Mouse (Mus musculus) ES-Bruce4 (cell line): ENCODE measurements around the gene Rhbdl2. TPM values are rescaled to one million over a fixed set of nuclear protein-coding genes. Genes with fewer than 3 reads are reported as not detected.

Source experiments
- H3K27ac ChIP-seq: 2 replicates; pipeline ENCODE4 v1.5.1; 2012; ENCODE audit warnings: low read length, inconsistent platforms; ENCODE audit not compliant: insufficient read depth
- H3K27me3 ChIP-seq: 2 replicates; pipeline ENCODE4 v1.6.1; 2012; ENCODE audit warnings: mild to moderate bottlenecking, low read length, inconsistent platforms; ENCODE audit not compliant: control insufficient read depth, poor library complexity, insufficient read depth, severe bottlenecking
- H3K36me3 ChIP-seq: 2 replicates; pipeline ENCODE4 v1.6.1; 2012; ENCODE audit warnings: inconsistent platforms, mild to moderate bottlenecking, low read length, moderate library complexity; ENCODE audit not compliant: control insufficient read depth, poor library complexity, insufficient read depth, severe bottlenecking
- H3K4me1 ChIP-seq: one replicate; pipeline ENCODE4 v1.8.1; 2011; ENCODE audit warnings: low read length; ENCODE audit not compliant: control insufficient read depth, insufficient read depth
- H3K4me3 ChIP-seq: 2 replicates; pipeline ENCODE4 v1.5.1; 2011; ENCODE audit warnings: low read depth, mild to moderate bottlenecking, low read length
- H3K9ac ChIP-seq: 2 replicates; pipeline ENCODE4 v1.6.1; 2012; ENCODE audit warnings: low read depth, mild to moderate bottlenecking, inconsistent platforms; ENCODE audit not compliant: poor library complexity, severe bottlenecking
- H3K9me3 ChIP-seq: replicated peaks from 2 replicates; pipeline ENCODE4 v1.6.1; 2012; ENCODE audit warnings: mild to moderate bottlenecking, low read length, inconsistent platforms; ENCODE audit not compliant: control insufficient read depth, poor library complexity, insufficient read depth, severe bottlenecking
- CTCF ChIP-seq: IDR thresholded peaks from one replicate; pipeline ENCODE4 v1.8.1; 2011; ENCODE audit warnings: low read depth, low read length
- EP300 ChIP-seq: IDR thresholded peaks from 2 replicates; pipeline ENCODE4 v1.6.1; 2011; ENCODE audit warnings: low read depth, low read length; ENCODE audit not compliant: insufficient read depth
- POLR2A ChIP-seq: IDR thresholded peaks from one replicate; pipeline ENCODE4 v1.8.1; 2011; ENCODE audit warnings: low read length; ENCODE audit not compliant: insufficient read depth
- polyA plus RNA-seq: library from polyadenylated mRNA; stranded (reverse); fragments of >200 nt; gene quantifications from 2 replicates; pipeline ENCODE4 v1.2.4, GENCODE M21; 2011; ENCODE audit warnings: low read depth; ENCODE audit not compliant: missing spikeins, insufficient read depth, insufficient read length

The Rhbdl2 gene
- 0.78 and 1.3 TPM in 2 replicates for polyA plus RNA-seq

- Histone ChIP-seq H3K9ac (peak within 1 kb of the TSS; percentile 46; the same call in 1 of the 2 replicates), H3K4me1 (no peaks in the 10 kb centered on the region), H3K27ac (no peak within 1 kb of the TSS), H3K27me3 (no peaks in the 10 kb centered on the region), H3K36me3 (no peaks in the 10 kb centered on the region), H3K9me3 (no peaks in the 10 kb centered on the region), H3K4me3 (no peak within 1 kb of the TSS)
- TF ChIP-seq CTCF (no peak), EP300 (no peak), POLR2A (no peak)
Observed at GRCm38 (mm10) chr4:123787191-123787985, at the start of gene Rhbdl2. Gene Rhbdl2 (plus strand): TSS chr4:123787874.

GRCm38 (mm10) chr4:123738708-123739107 lies 49.0 kb upstream of the Rhbdl2 start:
- peaks cover 49% of the 10 kb centered on the region for H3K36me3 ChIP-seq
- no peaks in the 10 kb centered on the region for H3K4me1 ChIP-seq
- H3K27me3 ChIP-seq, result no peaks in the 10 kb centered on the region

GRCm38 (mm10) chr4:123742891-123743290 lies 44.8 kb upstream of the Rhbdl2 start:
- Histone ChIP-seq H3K27me3 (no peaks in the 10 kb centered on the region), H3K36me3 (peaks cover 42% of the 10 kb centered on the region), H3K27ac (no peak overlapping the region), H3K4me1 (no peaks in the 10 kb centered on the region), H3K9ac (no peak overlapping the region), H3K9me3 (no peaks in the 10 kb centered on the region), H3K4me3 (no peak overlapping the region)
- TF ChIP-seq CTCF (no peak), EP300 (no peak), POLR2A (no peak)

More at GRCm38 (mm10) chr4:123738708-123739107, 49.0 kb upstream of the Rhbdl2 start:
- TF ChIP-seq POLR2A (no peak), EP300 (no peak), CTCF (no peak)
- Histone ChIP-seq H3K9me3 (no peaks in the 10 kb centered on the region), H3K4me3 (no peak overlapping the region), H3K9ac (no peak overlapping the region), H3K27ac (no peak overlapping the region)

- Histone ChIP-seq H3K27me3 (no peaks in the 10 kb centered on the region), H3K27ac (no peak overlapping the region), H3K4me1 (no peaks in the 10 kb centered on the region), H3K9me3 (no peaks in the 10 kb centered on the region), H3K36me3 (peaks cover 28% of the 10 kb centered on the region), H3K9ac (no peak overlapping the region), H3K4me3 (no peak overlapping the region)
- TF ChIP-seq CTCF, result no peak
- no peak for TF ChIP-seq EP300
- no peak for TF ChIP-seq POLR2A
Observed at GRCm38 (mm10) chr4:123745221-123745775, 42.4 kb upstream of the Rhbdl2 start.

GRCm38 (mm10) chr4:123748726-123749415 lies 38.8 kb upstream of the Rhbdl2 start:
- H3K9me3 ChIP-seq, result no peaks in the 10 kb centered on the region
- peaks cover 2% of the 10 kb centered on the region for H3K4me1 ChIP-seq
- peak overlapping the region; percentile 98 for H3K4me3 ChIP-seq
- peak overlapping the region; percentile 99 for H3K9ac ChIP-seq
- H3K27ac ChIP-seq, result no peak overlapping the region
- H3K27me3 ChIP-seq, result no peaks in the 10 kb centered on the region
- TF ChIP-seq CTCF (no peak), EP300 (no peak), POLR2A (no peak)
- H3K36me3 ChIP-seq, result peaks cover 2% of the 10 kb centered on the region; the same call in 1 of the 2 replicates
